Mouse (Mus musculus): ENCODE measurements around the gene Plcb1.

- TF ChIP-seq CTCF (IDR thresholded peaks at IDR 0.05; ENCODE audit: insufficient read depth, low read length) (no peak), POLR2A (IDR thresholded peaks at IDR 0.05; ENCODE audit: borderline replicate concordance, extremely low read depth, low read depth, low read length) (no peak)
Measured at GRCm38 (mm10) chr2:135165512-135165911, 379.6 kb downstream of the Plcb1 start.

Measured in lung, adult 2 months (tissue).